Mouse (Mus musculus) layer of hippocampus, adult 8-10 months (tissue): Measurements from ENCODE around the gene Xrcc1. TPM values are rescaled to one million over a fixed set of nuclear protein-coding genes. Genes with fewer than 3 reads are reported as not detected.
A peak's percentile ranks its signal among the peaks of the same experiment; 100 is the strongest.

Experiments
- DNase-seq, 2 experiments: peaks; one replicate each; pipeline ENCODE4 v3.0.0; 2022; ENCODE audit warnings: low spot score in 2 of 2
- total RNA-seq, 4 experiments: library from RNA; stranded (reverse); gene quantifications; 2 replicates each; pipeline ENCODE4 v1.2.4; 2022

Gene Xrcc1
- total RNA-seq, 4 experiments from 2014 or later, result 32.9 to 44.7 (median 41.3) TPM

GRCm38 (mm10) chr7:24564607-24565265, 18.6 kb downstream of the Xrcc1 start:
- peak in 1 of 2 experiments; percentile 71 for DNase-seq

- no peak for DNase-seq
These were observed 19.5 kb downstream of the Xrcc1 start for GRCm38 (mm10) chr7:24565627-24566026.

GRCm38 (mm10) chr7:24566206-24566605, 20.1 kb downstream of the Xrcc1 start:
- no peak for DNase-seq

GRCm38 (mm10) chr7:24568512-24568911, 22.4 kb downstream of the Xrcc1 start:
- no peak for DNase-seq

- DNase-seq, result no peak
These were observed 25.0 kb downstream of the Xrcc1 start for GRCm38 (mm10) chr7:24571071-24571470.

- DNase-seq, result no peak
These were observed 26.4 kb downstream of the Xrcc1 start for GRCm38 (mm10) chr7:24572455-24572854.

- no peak for DNase-seq
These were observed 28.2 kb downstream of the Xrcc1 start for GRCm38 (mm10) chr7:24574224-24574796.

GRCm38 (mm10) chr7:24577811-24578210, 31.7 kb downstream of the Xrcc1 start:
- DNase-seq, result no peak

- DNase-seq, result no peak
These were observed 38.8 kb downstream of the Xrcc1 start for GRCm38 (mm10) chr7:24584876-24585275.

GRCm38 (mm10) chr7:24585995-24586394, 39.9 kb downstream of the Xrcc1 start:
- no peak for DNase-seq

GRCm38 (mm10) chr7:24586828-24587227, 40.7 kb downstream of the Xrcc1 start:
- no peak for DNase-seq

GRCm38 (mm10) chr7:24587330-24588105, 41.4 kb downstream of the Xrcc1 start, which contains the start of the genes Ethe1 and Zfp575:
TSS of gene Ethe1 (plus strand) at chr7:24587543.
TSS of gene Zfp575 (minus strand) at chr7:24587641.
- peak; percentile 57 to 74 for DNase-seq

GRCm38 (mm10) chr7:24588336-24588735, 42.2 kb downstream of the Xrcc1 start:
- DNase-seq, result no peak

GRCm38 (mm10) chr7:24591735-24592134, 45.6 kb downstream of the Xrcc1 start:
- no peak for DNase-seq

- no peak for DNase-seq
These were observed 46.1 kb downstream of the Xrcc1 start for GRCm38 (mm10) chr7:24592163-24592562.

- no peak for DNase-seq
These were observed 46.7 kb downstream of the Xrcc1 start for GRCm38 (mm10) chr7:24592781-24593180.

GRCm38 (mm10) chr7:24593621-24594308, 47.7 kb downstream of the Xrcc1 start:
- peak in 1 of 2 experiments; percentile 48 for DNase-seq

GRCm38 (mm10) chr7:24594309-24594803, 48.3 kb downstream of the Xrcc1 start:
- no peak for DNase-seq

- DNase-seq, result no peak
These were observed 49.4 kb downstream of the Xrcc1 start for GRCm38 (mm10) chr7:24595464-24595863.

GRCm38 (mm10) chr7:24598121-24598520, 52.0 kb downstream of the Xrcc1 start:
- no peak for DNase-seq
